Mouse (Mus musculus) urinary bladder, adult 2 months (tissue): Measurements from ENCODE around the gene Ndufc2. TPM values are rescaled to one million over a fixed set of nuclear protein-coding genes. Genes with fewer than 3 reads are reported as not detected.

Experiments used
- DNase-seq: peaks from one replicate; pipeline ENCODE4 v3.0.0; 2022; ENCODE audit warnings: low spot score
- polyA plus RNA-seq: library from polyadenylated mRNA; depleted of rRNA; stranded (reverse); fragments of >200 nt; gene quantifications from 2 replicates; pipeline ENCODE4 v1.2.3, GENCODE M21; 2012

Ndufc2 gene
- polyA plus RNA-seq, 1 experiment: 154 TPM

DNA sequence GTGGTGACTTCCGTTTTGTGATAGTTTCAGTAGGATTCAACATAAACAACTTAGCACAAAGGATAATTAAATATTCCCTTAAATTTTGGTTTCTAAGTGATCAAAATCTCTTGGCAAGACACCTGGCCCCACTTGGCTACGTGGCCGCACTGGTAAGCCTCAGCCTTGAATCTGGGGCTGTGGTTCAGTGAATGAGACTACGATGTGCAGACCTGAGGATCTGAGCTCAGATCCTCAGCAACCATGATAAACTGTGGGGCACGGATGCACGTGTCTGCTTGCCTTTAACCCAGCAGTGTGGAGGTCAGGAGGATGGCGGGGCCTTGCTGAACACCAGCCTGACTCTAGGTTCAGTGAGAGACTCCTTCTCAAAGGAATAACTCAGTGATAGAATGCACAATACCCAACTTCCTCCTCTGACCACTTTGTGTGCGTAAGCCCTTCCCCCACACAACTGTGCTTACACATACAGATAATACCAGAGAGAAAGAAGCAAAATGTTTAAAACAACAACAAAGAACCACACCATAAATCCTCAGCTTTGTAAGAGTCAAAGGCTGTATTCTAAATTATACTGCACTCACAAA lies 12.1 kb upstream of the Ndufc2 start:
- no peak for DNase-seq

- no peak for DNase-seq
Measured at GRCm38 (mm10) chr7:97388541-97388940, 11.3 kb upstream of the Ndufc2 start.

DNA sequence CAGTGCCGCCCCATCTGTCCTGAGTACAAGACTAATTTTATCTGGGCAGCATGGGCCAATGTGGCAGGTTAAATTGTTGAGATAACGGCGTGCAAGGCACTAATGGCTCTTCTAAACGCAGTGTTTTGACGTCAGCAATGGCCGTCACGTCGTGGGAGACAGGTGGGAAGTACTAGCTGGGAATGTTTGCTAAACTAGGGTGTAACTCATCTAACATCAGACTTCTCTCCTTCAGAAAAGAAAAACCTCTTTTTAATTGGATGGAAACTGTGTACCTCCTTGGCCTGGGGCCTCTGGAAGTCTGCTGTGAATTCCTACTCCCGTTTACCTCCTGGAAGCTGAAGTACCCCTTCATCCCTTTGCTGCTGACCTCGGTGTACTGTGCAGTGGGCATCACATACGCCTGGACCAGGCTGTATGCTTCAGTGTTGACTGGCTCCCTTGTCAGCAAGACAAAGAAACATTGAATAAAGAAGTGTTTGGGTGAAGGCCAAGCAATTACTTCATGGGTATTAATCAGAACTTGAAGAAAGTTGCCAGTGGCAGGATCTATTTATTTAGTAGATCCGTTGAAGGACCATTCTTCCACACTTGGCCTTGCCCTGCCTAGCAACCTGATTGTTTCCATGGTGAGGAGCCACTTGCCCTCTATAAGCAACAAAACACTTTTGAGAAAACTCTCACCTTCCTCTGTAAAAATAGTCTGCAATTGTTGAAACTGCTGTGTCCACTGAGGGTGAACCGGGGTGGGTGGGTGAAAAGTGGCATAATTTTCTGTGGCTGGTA lies 8.3 kb upstream of the Ndufc2 start:
- DNase-seq: no peak

GRCm38 (mm10) chr7:97392079-97392445 lies 7.7 kb upstream of the Ndufc2 start:
- DNase-seq: no peak

GRCm38 (mm10) chr7:97394375-97394774 lies 5.4 kb upstream of the Ndufc2 start:
- no peak for DNase-seq

- no peak for DNase-seq
Measured at GRCm38 (mm10) chr7:97398943-97399342, 860 bp upstream of the Ndufc2 start.

DNA sequence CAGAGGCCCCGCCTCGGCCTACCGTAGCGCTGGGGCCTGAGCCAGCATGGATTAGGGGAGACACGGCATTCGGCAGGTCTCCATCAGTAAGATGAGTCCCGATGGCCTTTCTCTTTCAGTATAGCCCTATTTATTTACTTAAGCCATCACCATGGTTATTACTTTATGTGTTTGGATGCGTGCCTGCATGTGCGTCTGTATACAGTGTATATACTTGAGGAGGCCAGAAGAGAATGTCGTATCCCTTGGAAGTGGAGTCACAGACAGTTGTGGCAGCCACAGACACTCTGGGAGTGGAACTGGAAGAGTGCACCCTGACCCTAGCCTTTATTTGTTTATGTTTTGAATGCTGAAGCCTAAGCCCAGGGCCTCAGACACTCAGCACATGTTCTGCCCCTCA lies 7.3 kb downstream of the Ndufc2 start:
- DNase-seq: no peak

- no peak for DNase-seq
Measured at GRCm38 (mm10) chr7:97411106-97411505, 11.3 kb downstream of the Ndufc2 start.

DNA sequence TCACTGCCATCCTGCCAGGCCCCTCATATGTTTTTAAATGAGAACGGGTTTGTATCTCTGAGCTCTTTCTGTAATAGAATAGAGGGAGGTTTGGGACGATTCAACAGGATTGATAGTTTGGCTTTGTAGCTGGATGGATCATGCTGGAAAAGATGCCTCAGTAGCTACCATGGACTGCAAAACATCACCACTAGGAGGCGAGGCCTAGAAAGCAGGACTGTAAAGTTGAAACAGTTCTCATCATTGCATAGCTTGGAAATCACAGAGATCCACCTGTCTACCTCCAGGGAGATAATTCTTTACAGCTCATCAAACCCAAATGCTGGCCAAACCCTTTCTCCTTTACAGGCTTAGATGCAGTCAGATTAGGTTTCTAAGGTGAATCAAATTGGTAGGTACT lies 11.8 kb downstream of the Ndufc2 start:
- DNase-seq: no peak

DNA sequence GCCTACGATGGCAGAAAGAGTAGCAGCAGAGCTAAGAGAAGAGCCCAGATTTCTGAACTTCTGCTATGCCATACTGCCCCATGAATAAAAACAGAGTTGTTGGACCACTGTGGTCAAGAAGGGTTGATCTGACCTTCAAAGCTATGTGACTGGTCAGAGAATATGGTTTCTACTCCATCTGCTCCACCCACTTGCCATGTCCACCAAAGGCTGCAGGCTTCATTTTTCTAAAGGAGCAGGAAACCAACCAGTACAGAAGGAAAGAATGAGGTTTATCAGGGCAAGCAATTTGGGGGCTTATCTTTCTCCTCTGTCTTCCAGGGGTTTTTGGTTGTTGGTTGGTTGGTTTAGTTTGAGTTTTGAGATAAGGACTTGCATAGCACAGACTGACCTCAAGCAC lies 14.2 kb downstream of the Ndufc2 start:
- no peak for DNase-seq

GRCm38 (mm10) chr7:97414426-97414825 lies 14.6 kb downstream of the Ndufc2 start:
- no peak for DNase-seq

GRCm38 (mm10) chr7:97414915-97415687 lies 15.3 kb downstream of the Ndufc2 start:
- no peak for DNase-seq

- DNase-seq: no peak
Measured at GRCm38 (mm10) chr7:97416473-97416872, 16.7 kb downstream of the Ndufc2 start.

- no peak for DNase-seq
Measured at GRCm38 (mm10) chr7:97416906-97417777, 17.3 kb downstream of the Ndufc2 start, which contains the start of gene Thrsp. TSS of gene Thrsp (minus strand) at chr7:97417730.

GRCm38 (mm10) chr7:97418717-97419116 lies 18.9 kb downstream of the Ndufc2 start:
- no peak for DNase-seq

- DNase-seq: no peak
Measured at GRCm38 (mm10) chr7:97419163-97419562, 19.4 kb downstream of the Ndufc2 start.

- no peak for DNase-seq
Measured at GRCm38 (mm10) chr7:97420406-97420805, 20.6 kb downstream of the Ndufc2 start.

GRCm38 (mm10) chr7:97420958-97421651 lies 21.3 kb downstream of the Ndufc2 start:
- DNase-seq: no peak

GRCm38 (mm10) chr7:97423754-97424153 lies 24.0 kb downstream of the Ndufc2 start:
- DNase-seq: no peak

DNA sequence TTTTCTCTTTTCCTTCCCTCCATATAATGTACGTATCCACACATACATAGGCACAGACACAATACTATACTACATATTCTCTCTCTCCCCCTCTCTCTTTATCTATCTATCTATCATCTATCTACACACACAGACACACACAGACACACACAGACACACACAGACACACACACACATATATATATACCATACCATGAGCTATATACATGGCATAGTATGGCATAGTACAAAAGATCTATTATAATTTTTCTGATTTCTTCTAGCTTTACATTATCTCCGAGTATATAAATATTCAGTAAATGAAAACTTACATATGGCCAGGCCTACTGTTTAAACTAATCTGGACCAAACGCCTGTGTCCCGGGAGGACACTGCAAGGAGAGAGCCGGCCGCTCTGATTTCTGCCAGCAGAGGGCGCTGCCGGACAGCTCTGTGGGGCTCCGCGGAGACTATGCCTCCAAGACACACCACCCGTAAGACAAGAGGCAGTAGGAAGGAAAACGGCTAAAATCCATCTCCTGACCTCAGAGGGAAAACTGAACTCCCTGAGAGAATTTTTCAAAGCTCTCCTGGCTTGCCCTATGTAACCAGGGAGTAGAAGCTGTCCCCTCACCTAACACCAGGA lies 24.9 kb downstream of the Ndufc2 start:
- peak; percentile 85 for DNase-seq

GRCm38 (mm10) chr7:97426566-97426965 lies 26.8 kb downstream of the Ndufc2 start:
- no peak for DNase-seq
